Mouse (Mus musculus) C2C12 (cell line): Measurements from ENCODE around the gene Arpc1a.

Experiments
- CTCF ChIP-seq: IDR thresholded peaks from one replicate; pipeline ENCODE4 v1.5.1; 2011; ENCODE audit not compliant: control insufficient read depth, insufficient read depth, insufficient read length
- MAX ChIP-seq: IDR thresholded peaks from one replicate; pipeline ENCODE4 v1.6.1; 2011; ENCODE audit warnings: mild to moderate bottlenecking, control low read depth

- TF ChIP-seq CTCF: no peak
- no peak for TF ChIP-seq MAX
Measured at GRCm38 (mm10) chr5:145115736-145116135, 32.1 kb downstream of the Arpc1a start.
